Mouse (Mus musculus) heart, adult 11 months (tissue): ENCODE results near the gene Uap1l1.
A peak's percentile ranks its signal among the peaks of the same experiment; 100 is the strongest.
"Not testable (repeated sequence)": the region's sequence is repeated elsewhere in the genome, so short reads cannot be mapped to it uniquely, and the experiment has no call there.

Experiments
- DNase-seq: peaks from one replicate; pipeline ENCODE4 v3.0.0; 2022

Uap1l1 gene

DNA sequence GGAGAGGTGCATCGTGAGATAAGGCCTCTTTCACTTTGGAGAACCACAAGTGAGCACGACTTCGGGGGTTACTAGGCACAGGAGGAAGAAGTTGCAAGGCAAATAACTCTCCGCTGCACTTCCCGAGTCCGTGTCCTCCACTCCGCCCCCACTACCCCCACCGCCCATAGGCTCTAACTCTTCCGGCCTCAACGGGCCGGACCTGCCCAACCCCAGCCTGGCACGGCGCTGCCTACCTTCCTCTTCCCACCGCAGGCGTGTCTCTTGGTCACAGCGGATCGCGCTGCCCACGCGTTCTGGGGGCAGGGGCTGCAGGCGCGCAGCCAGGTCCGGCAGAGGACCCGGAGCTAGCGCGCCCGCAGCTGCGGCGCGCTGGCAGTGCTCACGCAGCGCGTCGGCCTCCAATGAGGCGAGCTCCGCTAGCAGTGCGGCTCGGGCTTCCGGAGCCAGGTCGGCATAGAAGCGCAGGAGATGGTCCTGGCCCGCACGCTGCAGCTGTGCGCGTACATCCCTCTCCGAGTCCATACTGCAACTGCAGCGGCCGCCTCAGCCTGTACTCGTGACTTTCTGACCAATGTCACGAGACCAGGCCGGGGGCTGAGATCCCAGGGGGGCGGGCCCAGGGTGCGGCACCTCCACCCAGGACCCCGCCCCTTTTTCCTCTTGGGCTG is at the start of gene Uap1l1:
Gene Uap1l1, minus strand, starts transcription at position 592 of the 671 bp plus-strand sequence.
- DNase-seq, result peak; percentile 99

DNA sequence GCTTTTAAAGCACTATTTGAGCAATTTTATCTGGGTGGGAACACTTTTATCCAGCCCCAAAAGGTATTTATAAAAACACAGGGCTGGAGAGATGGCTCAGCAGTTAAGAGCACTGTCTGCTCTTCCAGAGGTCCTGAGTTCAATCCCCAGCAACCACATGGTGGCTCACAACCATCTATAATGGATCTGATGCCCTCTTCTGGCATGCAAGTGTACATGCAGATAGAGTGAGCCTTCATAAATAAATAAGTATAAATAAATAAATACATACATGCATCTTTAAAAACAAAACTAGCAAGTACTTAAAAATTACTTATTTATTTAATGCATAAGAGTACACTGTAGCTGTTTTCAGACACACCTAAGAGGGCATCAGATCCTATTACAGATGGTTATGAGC is 48.0 kb upstream of the Uap1l1 start:
- not testable (repeated sequence) for DNase-seq

DNA sequence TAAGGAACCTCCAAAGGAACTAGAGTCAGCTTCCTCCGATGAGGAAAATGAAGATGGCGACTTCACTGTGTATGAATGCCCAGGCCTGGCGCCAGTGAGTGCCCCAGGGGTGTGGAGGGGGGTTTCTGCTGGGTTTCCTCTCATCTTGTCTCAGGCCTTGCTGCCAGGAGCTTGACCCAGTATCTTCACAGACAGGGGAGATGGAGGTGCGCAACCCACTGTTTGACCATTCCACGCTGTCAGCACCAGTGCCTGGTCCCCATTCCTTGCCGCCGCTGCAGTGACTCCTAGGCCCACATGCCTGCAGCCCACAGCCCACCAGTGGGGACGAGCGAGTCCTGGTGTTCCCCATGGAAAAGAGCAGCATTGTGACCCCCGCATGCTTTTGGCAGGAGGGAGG is 43.4 kb upstream of the Uap1l1 start:
- peak; percentile 86 for DNase-seq

DNA sequence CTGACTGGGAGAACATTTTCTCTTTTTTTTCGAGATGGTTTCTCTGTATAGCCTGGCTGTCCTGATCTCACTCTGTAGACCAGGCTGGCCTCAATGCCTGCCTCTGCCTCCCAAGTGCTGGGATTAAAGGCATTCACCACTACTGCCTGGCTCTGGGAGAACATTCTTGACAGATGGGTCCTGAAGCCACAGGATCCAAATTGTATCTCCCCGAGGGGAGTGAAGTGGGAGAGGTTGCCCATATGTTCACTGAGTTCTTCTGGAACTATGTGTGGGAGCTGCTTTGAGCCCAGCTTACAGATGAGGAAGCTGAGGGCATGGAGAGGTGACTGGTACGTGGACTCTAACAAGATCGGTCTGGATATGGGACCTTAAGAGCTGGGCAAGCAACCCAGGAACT is 38.5 kb upstream of the Uap1l1 start:
- DNase-seq, result no peak

DNA sequence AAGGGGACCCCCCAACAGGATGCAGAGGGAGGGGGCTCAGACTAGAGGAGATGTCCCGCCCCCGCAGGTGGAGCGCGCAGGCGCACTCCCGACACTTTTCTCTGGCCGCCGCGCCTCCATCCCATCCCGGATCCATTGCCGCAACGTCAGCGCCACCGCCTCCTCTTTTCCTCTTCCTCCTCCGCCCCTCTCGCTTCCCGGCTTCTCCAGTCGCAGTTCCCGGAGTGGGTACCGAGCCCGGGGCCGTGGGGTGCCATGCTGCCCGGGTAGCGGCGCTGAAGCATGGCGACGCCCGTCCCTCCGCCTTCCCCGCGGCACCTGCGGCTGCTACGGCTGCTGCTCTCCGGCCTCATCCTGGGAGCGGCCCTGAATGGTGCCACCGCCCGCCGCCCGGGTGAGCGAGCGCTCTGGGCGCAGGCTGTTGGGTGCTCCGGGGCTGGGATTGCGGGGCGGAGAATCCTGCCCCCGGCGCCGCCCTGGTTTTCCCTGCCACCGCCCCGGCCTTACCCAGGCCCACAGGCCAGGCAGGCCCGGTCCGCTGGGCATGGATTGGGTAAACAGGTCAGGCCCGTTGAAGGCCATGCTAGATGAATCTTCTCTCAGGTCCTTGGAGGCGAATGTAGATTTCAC is 37.6 kb upstream of the Uap1l1 start:
- peak; percentile 99 for DNase-seq

DNA sequence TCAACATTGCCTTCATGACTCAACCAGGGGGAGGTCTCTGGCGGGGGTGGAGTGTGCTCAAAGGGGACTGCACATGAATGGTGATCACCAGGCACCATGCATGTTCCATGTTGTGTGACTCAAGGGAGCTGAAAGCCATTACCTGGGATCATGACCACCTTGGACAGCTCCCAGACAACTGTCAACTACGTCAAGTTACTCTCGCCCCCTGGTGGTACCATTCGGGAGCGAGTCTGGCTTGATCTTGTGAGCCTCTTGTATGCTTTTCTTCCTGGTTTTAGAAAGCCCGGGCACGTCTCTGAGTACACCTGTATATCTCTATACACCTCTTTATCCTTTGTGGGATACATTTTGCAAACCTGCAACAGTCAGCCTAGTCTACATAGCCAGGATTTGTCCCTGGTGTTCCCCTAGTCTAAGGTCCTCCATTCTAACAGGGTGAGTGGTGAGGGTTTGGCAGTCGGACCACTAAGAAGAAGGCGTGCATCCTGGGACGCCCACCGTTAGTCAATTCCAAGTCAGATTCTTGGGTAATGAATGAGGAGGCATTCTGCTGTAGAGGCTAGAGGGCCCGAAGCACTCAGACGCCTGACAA is 37.0 kb upstream of the Uap1l1 start:
- DNase-seq, result peak; percentile 95

DNA sequence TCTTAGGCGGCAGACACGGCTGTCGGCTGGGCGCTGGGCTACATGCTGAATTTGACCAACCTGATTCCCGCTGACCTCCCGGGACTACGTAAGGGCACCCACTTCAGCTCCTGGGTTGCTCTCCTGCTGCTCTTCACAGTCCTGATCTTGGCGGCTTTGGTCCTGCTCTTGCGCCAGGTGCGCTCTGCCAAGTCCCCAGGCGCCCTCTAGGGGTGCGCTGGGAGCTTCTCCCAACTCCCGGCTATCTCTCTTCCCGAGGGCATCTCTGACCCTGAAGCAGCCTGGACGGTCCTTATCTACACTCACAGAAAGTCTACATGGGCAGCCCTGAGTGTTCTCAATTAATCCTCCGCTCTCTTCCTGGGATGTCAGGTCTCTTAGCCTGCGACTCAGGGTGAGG is 35.3 kb upstream of the Uap1l1 start:
- peak; percentile 96 for DNase-seq

DNA sequence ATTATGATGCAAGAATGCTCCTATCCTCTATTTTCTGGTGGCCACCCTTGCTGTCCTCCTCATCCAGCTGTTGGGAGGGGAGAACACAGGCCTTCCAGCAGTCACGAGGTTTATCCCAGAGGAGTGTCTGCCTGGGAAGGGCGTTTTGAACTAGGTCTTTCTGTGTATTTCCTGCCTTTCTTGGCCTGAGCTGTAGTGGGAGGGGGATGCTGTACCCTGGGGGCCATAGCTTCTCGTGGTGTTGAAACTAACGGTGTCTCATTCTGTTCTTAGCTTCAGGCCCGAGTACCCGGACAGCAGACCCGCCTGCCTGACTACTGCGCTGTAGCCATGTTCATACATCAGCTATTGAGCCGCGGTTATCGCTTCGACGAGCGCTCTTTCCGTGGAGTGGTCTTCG is 34.8 kb upstream of the Uap1l1 start:
- DNase-seq, result peak; percentile 98

DNA sequence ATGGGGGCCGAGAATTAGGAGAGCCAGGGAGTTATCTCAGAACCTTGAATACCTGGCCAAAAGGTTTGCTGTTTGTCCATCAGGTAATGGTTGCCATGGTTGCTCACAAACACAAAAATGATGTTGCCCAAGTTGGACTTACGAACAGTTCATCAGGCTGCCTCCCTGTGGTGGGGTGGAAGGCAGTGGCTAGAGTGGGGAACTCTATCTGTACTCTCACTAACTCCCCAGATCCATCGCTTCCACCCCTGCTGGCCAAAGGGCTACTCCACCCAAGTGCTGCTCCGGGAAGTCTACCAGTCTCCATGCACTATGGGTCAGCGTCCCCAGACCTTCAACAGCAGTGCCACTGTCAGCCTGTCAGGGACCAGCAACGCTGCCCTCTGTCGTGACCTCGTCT is 33.6 kb upstream of the Uap1l1 start, which contains the start of gene Npdc1:
Gene Npdc1, plus strand, starts transcription at position 301 of the 400 bp plus-strand sequence.
- DNase-seq, result peak; percentile 85

DNA sequence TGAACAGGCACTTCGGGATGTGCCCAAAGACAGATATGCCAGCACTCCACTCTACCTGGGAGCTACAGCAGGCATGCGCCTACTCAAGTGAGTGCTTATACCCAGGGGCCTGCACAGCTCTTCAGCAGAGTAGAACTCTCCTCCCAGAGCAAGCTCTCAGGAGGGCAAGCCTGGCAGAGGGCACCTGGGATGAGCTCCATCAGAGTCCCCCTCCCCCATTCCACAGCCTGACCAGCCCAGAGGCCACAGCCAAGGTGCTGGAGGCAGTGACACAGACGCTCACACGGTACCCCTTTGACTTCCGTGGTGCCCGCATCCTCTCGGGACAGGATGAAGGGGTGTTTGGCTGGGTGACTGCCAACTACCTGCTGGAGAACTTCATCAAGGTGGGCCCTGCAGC is 32.6 kb upstream of the Uap1l1 start:
- DNase-seq, result peak; percentile 90

DNA sequence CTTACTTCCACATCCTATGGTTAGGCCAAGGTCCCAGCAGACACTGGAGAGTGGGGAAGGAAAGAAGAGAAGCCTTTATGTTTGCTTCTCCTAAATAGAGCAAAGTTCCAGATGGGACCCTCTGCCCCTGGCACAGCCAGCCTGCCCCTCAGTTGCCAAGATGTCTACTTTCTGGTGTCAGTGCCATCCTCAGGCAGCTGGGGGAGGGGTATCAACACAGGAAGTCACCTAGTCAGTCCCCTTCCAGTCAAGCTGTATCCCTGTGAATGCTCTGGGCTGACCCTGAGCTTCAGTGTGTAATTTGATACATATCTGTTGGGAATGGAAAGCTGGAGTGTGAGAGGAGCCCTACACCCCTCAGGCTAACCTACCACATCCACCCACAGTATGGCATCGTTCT is 31.5 kb upstream of the Uap1l1 start:
- peak; percentile 90 for DNase-seq

DNA sequence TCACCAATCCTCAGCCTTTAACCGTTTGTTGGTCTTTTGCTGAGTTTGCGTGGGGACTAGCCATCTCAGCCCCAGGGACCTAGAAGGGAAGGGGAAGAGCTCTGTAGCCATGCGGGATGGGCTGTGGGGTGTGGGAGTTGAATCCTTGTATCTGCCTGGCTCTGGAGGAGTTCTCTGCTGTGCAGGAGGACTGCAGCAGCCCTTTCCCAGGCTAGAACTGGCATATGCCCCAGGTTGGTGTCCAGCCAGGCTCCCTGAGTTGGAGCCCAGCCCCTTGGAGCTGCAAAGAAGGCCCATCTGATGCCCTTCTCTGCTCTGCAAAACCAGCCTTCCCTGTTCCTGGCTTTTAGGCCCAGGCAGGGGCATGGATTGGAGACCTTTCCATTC is 31.1 kb upstream of the Uap1l1 start:
- peak; percentile 94 for DNase-seq

DNA sequence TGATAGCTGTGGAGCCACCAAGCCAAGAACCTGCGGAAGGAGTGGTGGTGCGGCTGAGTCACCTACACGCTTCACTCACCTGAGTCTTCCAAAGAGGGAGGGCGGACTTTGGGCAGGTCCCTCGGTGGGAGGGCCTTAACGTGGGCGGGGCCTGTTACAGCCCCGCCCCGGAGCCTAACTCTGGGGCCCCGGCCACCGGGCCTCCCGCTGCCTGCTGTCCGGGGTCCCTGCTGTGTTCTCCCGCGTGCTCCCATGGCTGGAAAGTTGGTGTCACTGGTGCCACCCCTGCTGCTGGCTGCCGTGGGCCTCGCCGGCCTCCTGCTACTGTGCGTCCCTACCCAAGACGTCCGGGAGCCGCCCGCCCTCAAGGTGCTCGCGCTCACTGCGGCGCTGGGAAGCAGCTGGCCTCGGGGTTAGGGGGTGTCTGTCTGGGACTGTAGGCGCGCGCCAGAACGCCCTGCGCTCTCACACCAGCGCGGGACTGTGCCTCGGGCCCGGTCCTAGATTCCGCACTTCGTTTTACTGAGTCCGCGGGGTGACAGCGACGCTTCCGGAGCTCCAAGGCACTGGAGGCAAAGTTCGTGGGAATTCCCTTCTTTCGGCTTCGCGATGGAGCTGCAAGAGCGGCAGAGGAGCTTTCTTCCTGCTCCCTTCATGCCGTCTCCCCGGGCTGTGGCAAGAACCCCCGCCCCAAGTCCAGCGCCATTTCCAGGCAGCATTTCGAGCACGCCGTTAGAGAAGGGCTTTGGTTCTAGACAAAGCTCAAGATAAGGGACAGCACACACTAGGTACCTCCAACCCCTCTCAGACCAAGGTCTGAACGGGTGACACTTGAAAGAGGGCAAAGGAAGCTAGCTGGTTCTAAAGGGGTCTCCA is 30.5 kb upstream of the Uap1l1 start, which contains the start of gene Entpd2:
Gene Entpd2, plus strand, starts transcription at position 154 of the 876 bp plus-strand sequence.
- DNase-seq, result peak; percentile 97

DNA sequence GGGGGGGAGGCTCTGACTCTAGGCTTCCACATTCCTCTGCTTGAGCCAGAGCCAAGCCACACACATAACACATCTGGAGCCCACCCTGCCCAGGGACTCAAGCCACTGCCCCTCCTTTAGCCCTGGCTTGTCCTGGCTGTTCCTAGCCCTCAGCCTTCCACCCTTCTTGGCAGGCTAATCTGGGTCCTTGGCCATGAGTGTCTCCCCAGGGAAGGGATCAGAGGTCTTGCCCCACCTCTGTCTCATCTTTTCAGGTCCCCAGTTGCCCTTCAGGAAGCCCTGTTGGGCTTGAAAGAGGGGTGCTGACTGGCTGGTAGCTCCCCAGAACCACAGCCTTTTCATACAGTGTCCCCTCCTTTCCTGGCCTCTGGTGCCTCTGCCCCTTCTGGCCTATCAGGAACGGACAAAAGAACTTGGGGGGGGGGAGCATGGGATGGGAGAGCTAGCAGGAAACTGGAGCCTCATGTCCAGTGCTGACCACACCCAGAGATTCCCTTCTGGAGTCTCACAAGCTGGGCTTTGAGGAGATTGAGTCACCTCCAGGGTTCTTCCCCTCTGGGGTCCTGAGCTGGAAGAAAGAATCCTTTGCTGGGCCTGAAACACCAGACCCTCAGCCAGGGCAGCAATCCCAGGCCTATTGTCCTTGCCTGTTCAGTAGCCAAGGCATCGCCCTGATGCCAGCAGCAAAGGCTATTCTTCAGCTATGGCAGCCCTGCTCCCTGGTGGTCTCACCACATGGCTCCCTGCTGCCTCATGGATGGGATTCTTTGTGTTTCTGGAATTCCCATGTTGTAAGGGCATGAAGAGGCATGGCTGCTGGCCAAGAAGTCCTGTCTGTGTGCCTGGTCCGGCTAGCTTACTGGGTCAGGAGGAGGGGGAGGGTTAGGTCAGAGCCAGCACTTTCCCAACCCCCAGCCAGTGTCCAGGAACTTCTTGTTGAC is 29.1 kb upstream of the Uap1l1 start:
- peak; percentile 98 for DNase-seq

DNA sequence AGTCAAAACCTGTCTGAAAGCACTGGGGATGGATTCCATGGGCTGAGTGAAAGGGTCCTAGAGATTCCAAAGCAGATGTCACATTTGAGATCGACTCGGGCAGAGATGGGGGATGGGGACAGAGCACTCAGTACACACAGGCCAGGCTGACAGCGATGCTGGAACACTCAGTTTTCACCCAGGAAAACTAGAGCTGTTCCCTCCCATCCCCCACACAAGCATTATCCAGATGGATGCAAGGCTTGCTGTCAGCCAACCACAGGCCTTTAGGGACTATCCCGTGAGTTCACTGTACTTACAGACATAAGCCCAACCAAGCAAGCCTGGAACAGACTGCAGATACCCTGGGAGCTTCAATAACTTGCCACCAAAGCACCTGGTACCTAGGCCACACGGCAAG is 25.8 kb upstream of the Uap1l1 start:
- peak; percentile 93 for DNase-seq

DNA sequence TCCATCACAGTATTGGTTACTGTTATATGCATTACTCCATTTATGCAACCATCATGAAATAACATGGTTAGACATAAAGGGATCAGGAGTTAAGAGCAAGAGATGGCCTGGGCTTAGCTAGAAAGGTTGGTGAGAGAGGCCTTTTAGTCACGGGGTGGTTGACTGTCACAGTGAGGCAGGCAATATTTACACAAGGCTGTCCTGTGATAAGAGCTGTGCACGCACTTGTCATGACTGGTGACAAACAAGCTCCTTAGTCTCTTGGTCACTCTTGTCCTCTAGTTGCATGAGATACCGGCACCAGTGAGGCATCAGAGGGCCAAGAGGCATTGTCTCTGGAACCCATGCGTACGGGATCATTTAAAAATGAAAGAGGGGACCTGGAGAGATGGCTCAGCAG is 19.0 kb upstream of the Uap1l1 start:
- DNase-seq, result no peak

DNA sequence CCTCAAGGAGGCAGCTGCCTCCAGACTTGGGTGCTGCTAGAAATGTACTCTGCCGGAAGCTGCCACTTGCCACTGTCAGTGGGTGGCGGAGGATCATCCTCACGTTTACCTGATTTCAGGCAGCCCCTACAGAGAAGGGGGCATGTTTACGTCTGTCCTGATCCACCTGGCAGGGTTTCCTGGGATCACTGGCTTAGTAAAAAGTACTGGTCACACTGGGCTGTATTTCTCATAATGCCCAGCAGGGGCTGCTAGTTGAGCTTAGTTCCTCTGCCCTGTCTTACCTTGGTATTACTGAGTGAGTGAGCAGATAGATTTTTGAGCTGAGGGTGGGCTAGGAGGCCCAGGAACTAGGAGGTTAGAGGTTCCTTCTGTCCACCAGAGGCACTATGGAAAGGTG is 11.1 kb upstream of the Uap1l1 start:
- peak; percentile 93 for DNase-seq

DNA sequence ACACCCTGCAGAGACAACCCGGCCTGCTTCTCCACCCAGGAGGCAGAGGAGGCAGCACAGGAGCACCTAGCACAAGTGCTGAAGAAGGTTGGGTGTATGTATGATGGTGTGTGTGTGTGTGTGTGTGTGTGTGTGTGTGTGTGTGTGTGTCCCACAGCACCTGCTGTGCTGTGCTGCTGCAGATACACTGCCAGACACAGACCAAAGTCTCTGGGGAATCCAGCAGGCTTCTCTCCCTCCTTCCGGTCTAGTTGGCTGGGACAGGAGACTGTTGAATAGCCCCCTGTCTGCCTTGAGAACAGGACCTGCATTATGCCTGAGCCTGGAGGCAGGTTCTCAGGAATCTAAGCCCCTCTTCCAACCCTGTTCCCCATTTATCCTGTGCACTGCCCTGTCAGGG is 7.9 kb upstream of the Uap1l1 start:
- DNase-seq, result no peak

DNA sequence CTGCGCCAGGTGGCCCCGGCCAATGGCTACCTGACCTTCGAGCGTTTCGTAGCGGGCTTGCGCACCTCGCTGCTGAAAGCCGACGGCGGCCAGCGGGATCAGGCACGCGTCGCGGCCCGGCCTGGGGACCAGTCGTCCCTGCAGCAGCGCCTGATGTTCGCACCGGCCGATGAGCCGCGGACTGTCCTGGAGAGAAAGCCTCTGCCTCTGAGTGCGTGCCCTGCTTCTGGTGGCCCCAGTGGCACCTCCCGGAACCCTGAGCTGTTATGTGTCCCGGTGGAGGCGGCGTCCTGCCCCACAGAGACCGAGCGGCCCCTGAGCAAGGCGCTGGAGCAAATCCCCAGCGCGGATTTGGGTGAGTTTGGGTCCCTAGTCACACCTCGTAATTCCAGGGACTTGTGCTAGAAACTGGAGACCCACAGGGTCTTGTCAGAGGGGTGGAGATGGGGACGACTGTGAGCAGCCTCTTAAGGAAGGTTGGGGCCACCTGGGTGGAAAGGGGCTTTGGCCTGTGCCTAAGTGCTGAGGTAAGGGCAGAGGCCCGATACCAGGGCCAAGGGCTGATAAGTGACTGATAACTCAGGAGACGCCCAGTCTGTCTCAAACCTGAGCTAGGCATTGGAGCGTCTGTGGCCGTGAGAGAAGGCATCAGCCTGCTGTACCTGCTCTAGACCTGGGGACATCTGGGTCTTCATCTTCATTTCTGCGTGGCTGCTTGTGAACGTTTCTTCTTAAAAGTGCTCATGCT is 7.3 kb upstream of the Uap1l1 start:
- peak; percentile 89 for DNase-seq

DNA sequence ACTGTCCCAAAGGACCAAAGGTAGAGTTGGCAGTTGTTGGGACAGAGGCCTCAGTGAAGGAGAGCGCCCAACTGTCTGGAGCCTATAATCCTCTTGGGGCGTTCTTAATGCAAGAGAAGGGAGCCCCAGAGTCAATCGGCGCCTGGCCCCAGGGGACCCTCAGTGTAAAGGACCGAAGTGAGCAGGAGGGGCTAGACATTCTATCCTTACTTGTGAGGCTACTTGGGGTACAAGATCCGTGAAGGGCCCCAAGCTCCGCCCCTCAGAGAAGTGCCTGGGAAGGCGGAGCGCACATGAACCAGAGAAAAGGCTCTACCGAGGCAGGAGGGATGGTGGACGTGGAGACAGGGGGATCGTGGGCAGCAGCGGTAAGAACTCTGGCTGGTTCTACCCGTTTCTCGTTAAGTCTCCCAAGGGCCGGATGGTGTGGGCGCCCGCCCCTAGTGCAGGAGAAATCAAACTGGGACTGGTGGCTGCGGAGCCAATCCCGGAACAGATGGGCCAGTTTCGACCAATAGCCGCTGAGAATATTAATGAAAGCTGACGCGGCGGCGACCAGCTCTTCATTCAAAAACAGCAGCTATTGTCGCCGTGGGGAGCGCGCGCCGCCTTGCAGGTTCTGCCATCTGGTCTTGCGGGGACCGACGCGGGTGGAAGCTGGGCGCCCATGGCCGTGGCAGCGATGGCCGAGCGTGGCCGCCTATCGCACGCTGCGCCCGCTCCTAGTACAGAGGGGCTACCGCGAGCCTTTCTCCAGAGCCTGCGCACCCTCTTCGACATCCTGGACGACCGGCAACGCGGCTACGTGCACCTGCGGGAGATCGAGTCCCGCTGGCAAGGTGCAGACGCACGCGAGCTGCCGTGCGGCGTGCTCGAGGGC is 6.5 kb upstream of the Uap1l1 start, which contains the start of gene Sapcd2:
Gene Sapcd2, plus strand, starts transcription at position 558 of the 880 bp plus-strand sequence.
- peak; percentile 100 for DNase-seq
